Comparison of ENCODE assay signal across 14 mouse cellular contexts in the genomic region with DNA sequence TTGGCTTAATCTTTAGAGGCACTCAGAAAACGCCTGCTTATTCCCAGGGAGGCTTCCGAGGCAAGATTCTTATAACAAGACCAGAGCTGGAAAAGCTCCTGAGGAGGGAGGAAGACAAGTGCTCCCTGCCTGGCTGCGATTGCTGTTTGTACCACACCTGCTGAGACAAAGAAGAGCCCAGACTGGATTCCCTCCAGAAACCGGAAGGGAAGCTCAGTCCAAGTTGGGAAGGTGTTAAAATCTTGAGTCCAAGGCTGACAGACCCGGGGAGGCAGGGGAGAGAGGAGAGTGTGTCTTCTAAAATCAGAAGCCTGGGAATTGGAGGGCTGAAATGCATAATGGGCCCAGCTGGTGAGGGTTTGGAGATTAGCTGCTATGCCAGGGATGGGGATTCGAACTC. TPM values are rescaled to one million over a fixed set of nuclear protein-coding genes. Genes with fewer than 3 reads are reported as not detected.
DNase-seq lines count a peak whose midpoint lies in the region; ATAC-seq lines count a peak whose summit lies in the region.
"Had no signal": no experiment of that assay in that cellular context is flagged by ENCODE, and none has a peak within 500 bp of the region (broad histone marks: within the 10 kb centered on the region; RNA-seq: fewer than 3 reads in every experiment).

No protein-coding gene starts in this region.

- H3K27me3 ChIP-seq in forebrain, embryonic 15.5 days, result no peaks in the 10 kb centered on the region
- H3K27me3 ChIP-seq in forebrain, embryonic 10.5 days (ENCODE audit: poor library complexity, severe bottlenecking), result no peaks in the 10 kb centered on the region
- no peaks in the 10 kb centered on the region for H3K27me3 ChIP-seq in hindbrain, embryonic 16.5 days (replicated peaks; ENCODE audit: control insufficient read depth, insufficient read depth, low read length)
- H3K27me3 ChIP-seq in liver, embryonic 11.5 days (replicated peaks; ENCODE audit: control insufficient read depth, insufficient read depth, low read length), result no peaks in the 10 kb centered on the region
- H3K27me3 ChIP-seq: limb, embryonic 13.5 days; neural tube, embryonic 12.5 days had no signal

- peaks cover 11% of the 10 kb centered on the region for H3K4me1 ChIP-seq in forebrain, embryonic 15.5 days
- H3K4me1 ChIP-seq in forebrain, embryonic 10.5 days, result no peaks in the 10 kb centered on the region
- peaks cover 8% of the 10 kb centered on the region; the same call in 1 of the 2 replicates for H3K4me1 ChIP-seq in hindbrain, embryonic 16.5 days (ENCODE audit: control insufficient read depth, insufficient read depth, low read depth, low read length)
- H3K4me1 ChIP-seq in liver, embryonic 11.5 days (replicated peaks; ENCODE audit: control insufficient read depth, insufficient read depth, low read length), result no peaks in the 10 kb centered on the region
- H3K4me1 ChIP-seq: limb, embryonic 13.5 days had no signal

- H3K4me2 ChIP-seq in forebrain, embryonic 15.5 days (replicated peaks), result no peak overlapping the region
- H3K4me2 ChIP-seq in hindbrain, embryonic 16.5 days (ENCODE audit: low read length), result no peak overlapping the region
- no peak overlapping the region for H3K4me2 ChIP-seq in liver, embryonic 11.5 days
- H3K4me2 ChIP-seq: limb, embryonic 13.5 days; neural tube, embryonic 12.5 days had no signal

- 0 out of 2 replicates have a peak overlapping the region, but pooled peaks have one; percentile 10 for H3K9ac ChIP-seq in forebrain, embryonic 15.5 days (replicated peaks)
- no peak overlapping the region for H3K9ac ChIP-seq in hindbrain, embryonic 16.5 days (ENCODE audit: low read depth, low read length)
- no peak overlapping the region for H3K9ac ChIP-seq in liver, embryonic 11.5 days (ENCODE audit: low read depth, low read length)
- H3K9ac ChIP-seq: limb, embryonic 13.5 days; neural tube, embryonic 12.5 days had no signal

- no peak for ATAC-seq in forebrain, embryonic 15.5 days (replicated peaks)
- ATAC-seq in hindbrain, embryonic 16.5 days, result no peak
- ATAC-seq in liver, embryonic 11.5 days (replicated peaks; ENCODE audit: low FRiP score), result no peak

- no peaks in the 10 kb centered on the region for H3K36me3 ChIP-seq in forebrain, embryonic 15.5 days
- no peaks in the 10 kb centered on the region for H3K36me3 ChIP-seq in forebrain, embryonic 10.5 days (replicated peaks)
- no peaks in the 10 kb centered on the region for H3K36me3 ChIP-seq in hindbrain, embryonic 16.5 days (ENCODE audit: control insufficient read depth, insufficient read depth, low read length)
- H3K36me3 ChIP-seq in liver, embryonic 11.5 days (ENCODE audit: control insufficient read depth, insufficient read depth, low read length), result no peaks in the 10 kb centered on the region
- H3K36me3 ChIP-seq: limb, embryonic 13.5 days; neural tube, embryonic 12.5 days had no signal

- H3K4me3 ChIP-seq in forebrain, embryonic 15.5 days, result no peak overlapping the region
- H3K4me3 ChIP-seq in forebrain, embryonic 10.5 days, result no peak overlapping the region
- no peak overlapping the region for H3K4me3 ChIP-seq in hindbrain, embryonic 16.5 days (ENCODE audit: low read length)
- H3K4me3 ChIP-seq in liver, embryonic 11.5 days (ENCODE audit: low read depth, low read length), result no peak overlapping the region
- H3K4me3 ChIP-seq: limb, embryonic 13.5 days; neural tube, embryonic 12.5 days had no signal

- DNase-seq in forebrain, embryonic 10.5 days (ENCODE audit: extremely low spot score, low spot score), result no peak
- DNase-seq in ES-CJ7 (ENCODE audit: low read depth, low spot score), result peak; percentile 10
- DNase-seq in cerebellum, adult 8-10 months, result peak; percentile 54
- DNase-seq in spleen, postnatal 36 days (ENCODE audit: low spot score in 2 of 2), result no peak
- no peak for DNase-seq in liver, embryonic 11.5 days (ENCODE audit: low spot score)
- no peak for DNase-seq in spleen, postnatal 10 days (ENCODE audit: low spot score in 2 of 2)
- DNase-seq: heart, postnatal 4 days; lung, adult 18-20 months; thymus, postnatal 36 days had no signal

- H3K9me3 ChIP-seq in forebrain, embryonic 15.5 days, result no peaks in the 10 kb centered on the region
- H3K9me3 ChIP-seq in forebrain, embryonic 10.5 days, result no peaks in the 10 kb centered on the region
- no peaks in the 10 kb centered on the region for H3K9me3 ChIP-seq in hindbrain, embryonic 16.5 days (ENCODE audit: control insufficient read depth, low read length)
- H3K9me3 ChIP-seq in liver, embryonic 11.5 days (ENCODE audit: control insufficient read depth, low read length), result no peaks in the 10 kb centered on the region
- H3K9me3 ChIP-seq: limb, embryonic 13.5 days; neural tube, embryonic 12.5 days had no signal

- H3K27ac ChIP-seq in forebrain, embryonic 15.5 days (replicated peaks), result peak overlapping the region; percentile 43
- no peak overlapping the region for H3K27ac ChIP-seq in forebrain, embryonic 10.5 days
- peak overlapping the region; percentile 32 for H3K27ac ChIP-seq in hindbrain, embryonic 16.5 days (ENCODE audit: low read depth, low read length)
- H3K27ac ChIP-seq in liver, embryonic 11.5 days (ENCODE audit: low read depth, low read length), result no peak overlapping the region
- H3K27ac ChIP-seq: limb, embryonic 13.5 days; neural tube, embryonic 12.5 days had no signal

- 36% methylated on average over 6 of the region's 6 CpGs for WGBS in forebrain, embryonic 15.5 days
- WGBS in forebrain, embryonic 10.5 days, result 52% methylated on average over 6 of the region's 6 CpGs
- whole genome bisulfite sequencing in hindbrain, embryonic 16.5 days, result 34% methylated on average over 6 of the region's 6 CpGs
- 55% methylated on average over 6 of the region's 6 CpGs for WGBS in liver, embryonic 11.5 days

RNA-seq across cellular contexts. Expression of a gene that starts 55.5 kb away (rescaled TPM):
- polyA plus RNA-seq in forebrain, embryonic 15.5 days (2015; fragmentation: Nextera tagmentation; extraction: Ambion mirVana), result 7.0 and 7.6 TPM in 2 replicates
- polyA plus RNA-seq in forebrain, embryonic 10.5 days (2016; fragmentation: Nextera tagmentation; extraction: Ambion mirVana), result 0.05 and 0.20 TPM in 2 replicates
- polyA plus RNA-seq in hindbrain, embryonic 16.5 days (2015; fragmentation: Nextera tagmentation; extraction: Ambion mirVana), result 15.7 TPM in 2 replicates
- 0.05 TPM in 1 of 2 replicates, not detected in the other for polyA plus RNA-seq in liver, embryonic 11.5 days (2014; fragmentation: Nextera tagmentation; extraction: Ambion mirVana)
- polyA plus RNA-seq: kidney, embryonic 14.5 days; limb, embryonic 13.5 days had no signal

Comparison
In these comparisons a context has a peak if more than half of its experiments do, and no peak if none do; other contexts are left out.
1. H3K27ac ChIP-seq: peak in forebrain, embryonic 15.5 days (single experiment) and hindbrain, embryonic 16.5 days (single experiment); none in forebrain, embryonic 10.5 days (single experiment) and liver, embryonic 11.5 days (single experiment).
2. DNase-seq: peak in ES-CJ7 (single experiment) and cerebellum, adult 8-10 months (single experiment); none in forebrain, embryonic 10.5 days (single experiment), spleen, postnatal 36 days (0 of 2), liver, embryonic 11.5 days (single experiment) and spleen, postnatal 10 days (0 of 2).